Mouse (Mus musculus): ENCODE data around the gene Zfp619.
"Not testable (repeated sequence)": the region's sequence is repeated elsewhere in the genome, so short reads cannot be mapped to it uniquely, and the experiment has no call there.

Zfp619 gene

GRCm38 (mm10) chr7:39517616-39518177 lies at the start of gene Zfp619:
Gene Zfp619 (plus strand): TSS chr7:39517766.
- peak; percentile 86 to 94 for DNase-seq (ENCODE audit: low spot score in 2 of 2)

GRCm38 (mm10) chr7:39479013-39479412 lies 38.6 kb upstream of the Zfp619 start:
- DNase-seq (ENCODE audit: low spot score in 2 of 2): no peak

GRCm38 (mm10) chr7:39484384-39484783 lies 33.2 kb upstream of the Zfp619 start:
- DNase-seq (ENCODE audit: low spot score in 2 of 2): no peak

- DNase-seq (ENCODE audit: low spot score in 2 of 2): no peak
Measured at GRCm38 (mm10) chr7:39487159-39487853, 30.3 kb upstream of the Zfp619 start.

GRCm38 (mm10) chr7:39487854-39488205 lies 29.7 kb upstream of the Zfp619 start:
- no peak for DNase-seq (ENCODE audit: low spot score in 2 of 2)

- DNase-seq (ENCODE audit: low spot score in 2 of 2): no peak
Measured at GRCm38 (mm10) chr7:39494646-39495045, 22.9 kb upstream of the Zfp619 start.

- DNase-seq (ENCODE audit: low spot score in 2 of 2): no peak
Measured at GRCm38 (mm10) chr7:39504100-39504499, 13.5 kb upstream of the Zfp619 start.

GRCm38 (mm10) chr7:39518362-39518761 lies 796 bp downstream of the Zfp619 start:
- peak in 1 of 2 experiments; percentile 8 for DNase-seq (ENCODE audit: low spot score in 2 of 2)

GRCm38 (mm10) chr7:39523703-39524424 lies 6.3 kb downstream of the Zfp619 start:
- DNase-seq (ENCODE audit: low spot score in 2 of 2): no peak

- DNase-seq (ENCODE audit: low spot score in 2 of 2): no peak
Measured at GRCm38 (mm10) chr7:39543151-39543550, 25.6 kb downstream of the Zfp619 start.

GRCm38 (mm10) chr7:39544242-39545111 lies 26.9 kb downstream of the Zfp619 start:
- DNase-seq (ENCODE audit: low spot score in 2 of 2): peak; percentile 19 to 60

- no peak for DNase-seq (ENCODE audit: low spot score in 2 of 2)
Measured at GRCm38 (mm10) chr7:39545134-39545533, 27.6 kb downstream of the Zfp619 start.

GRCm38 (mm10) chr7:39549336-39549735 lies 31.8 kb downstream of the Zfp619 start:
- DNase-seq (ENCODE audit: low spot score in 2 of 2): no peak

- peak; percentile 93 to 98 for DNase-seq (ENCODE audit: low spot score in 2 of 2)
Measured at GRCm38 (mm10) chr7:39551976-39552891, 34.7 kb downstream of the Zfp619 start.

- DNase-seq (ENCODE audit: low spot score in 2 of 2): no peak
Measured at GRCm38 (mm10) chr7:39552993-39553392, 35.4 kb downstream of the Zfp619 start.

- no peak for DNase-seq (ENCODE audit: low spot score in 2 of 2)
Measured at GRCm38 (mm10) chr7:39553871-39554270, 36.3 kb downstream of the Zfp619 start.

- no peak for DNase-seq (ENCODE audit: low spot score in 2 of 2)
Measured at GRCm38 (mm10) chr7:39580066-39580465, 62.5 kb downstream of the Zfp619 start.

- DNase-seq (ENCODE audit: low spot score in 2 of 2): no peak
Measured at GRCm38 (mm10) chr7:39580601-39581000, 63.0 kb downstream of the Zfp619 start.

- DNase-seq (ENCODE audit: low spot score in 2 of 2): not testable (repeated sequence)
Measured at GRCm38 (mm10) chr7:39586834-39587233, 69.3 kb downstream of the Zfp619 start.

GRCm38 (mm10) chr7:39588037-39588436 lies 70.5 kb downstream of the Zfp619 start:
- DNase-seq (ENCODE audit: low spot score in 2 of 2): no peak
